Mouse (Mus musculus) heart, adult 10 weeks (tissue): ENCODE results near the gene Uroc1. TPM values are rescaled to one million over a fixed set of nuclear protein-coding genes. Genes with fewer than 3 reads are reported as not detected.

Experiments used
- polyA plus RNA-seq: library from polyadenylated mRNA; stranded (reverse); fragments of 350-450 nt; fragmentation: Illumina TruSeq; extraction: RNeasy Lipid Tissue Mini Kit (QIAGEN cat#74804); gene quantifications from one replicate; pipeline ENCODE4 v1.2.3, GENCODE M21; 2014; ENCODE audit warnings: low read depth, low replicate concordance

Gene Uroc1
- not detected for polyA plus RNA-seq

GRCm38 (mm10) chr6:90332561-90333425, at the start of gene Uroc1:
TSS of gene Uroc1 (plus strand) at chr6:90333284.

GRCm38 (mm10) chr6:90300919-90301318, 32.2 kb upstream of the Uroc1 start, which contains the start of gene BC048671:
TSS of gene BC048671 (plus strand) at chr6:90301219.

GRCm38 (mm10) chr6:90324991-90325390, 8.1 kb upstream of the Uroc1 start, which contains the start of gene Chst13:
TSS of gene Chst13 (minus strand) at chr6:90325185.

GRCm38 (mm10) chr6:90368976-90369724, 36.1 kb downstream of the Uroc1 start, which contains the start of gene Zxdc:
TSS of gene Zxdc (plus strand) at chr6:90369492.

Other genes with a start within 250 kb of the Uroc1 start
- not detected for gene Vmn1r50, start 231.9 kb upstream of the Uroc1 start, polyA plus RNA-seq
- not detected for gene Vmn1r51, start 210.7 kb upstream of the Uroc1 start, polyA plus RNA-seq
- not detected for gene Vmn1r52, start 158.5 kb upstream of the Uroc1 start, polyA plus RNA-seq
- gene V1ra8, start 130.5 kb upstream of the Uroc1 start, polyA plus RNA-seq = not detected
- gene Vmn1r53, start 108.8 kb upstream of the Uroc1 start, polyA plus RNA-seq = not detected
- not detected for gene Vmn1r54, start 87.0 kb upstream of the Uroc1 start, polyA plus RNA-seq
- not detected for gene BC048671, start 32.1 kb upstream of the Uroc1 start, polyA plus RNA-seq
- gene Chst13, start 8.1 kb upstream of the Uroc1 start, polyA plus RNA-seq = not detected
- gene Zxdc, start 36.2 kb downstream of the Uroc1 start, polyA plus RNA-seq = 11.0 TPM
- 0.73 TPM for gene Cfap100, start 95.5 kb downstream of the Uroc1 start, polyA plus RNA-seq
- gene Klf15, start 129.3 kb downstream of the Uroc1 start, polyA plus RNA-seq = 53.3 TPM
- gene Aldh1l1, start 153.1 kb downstream of the Uroc1 start, polyA plus RNA-seq = 4.5 TPM